Mouse (Mus musculus): Measurements from ENCODE around the gene Fos.

Gene Fos

DNA sequence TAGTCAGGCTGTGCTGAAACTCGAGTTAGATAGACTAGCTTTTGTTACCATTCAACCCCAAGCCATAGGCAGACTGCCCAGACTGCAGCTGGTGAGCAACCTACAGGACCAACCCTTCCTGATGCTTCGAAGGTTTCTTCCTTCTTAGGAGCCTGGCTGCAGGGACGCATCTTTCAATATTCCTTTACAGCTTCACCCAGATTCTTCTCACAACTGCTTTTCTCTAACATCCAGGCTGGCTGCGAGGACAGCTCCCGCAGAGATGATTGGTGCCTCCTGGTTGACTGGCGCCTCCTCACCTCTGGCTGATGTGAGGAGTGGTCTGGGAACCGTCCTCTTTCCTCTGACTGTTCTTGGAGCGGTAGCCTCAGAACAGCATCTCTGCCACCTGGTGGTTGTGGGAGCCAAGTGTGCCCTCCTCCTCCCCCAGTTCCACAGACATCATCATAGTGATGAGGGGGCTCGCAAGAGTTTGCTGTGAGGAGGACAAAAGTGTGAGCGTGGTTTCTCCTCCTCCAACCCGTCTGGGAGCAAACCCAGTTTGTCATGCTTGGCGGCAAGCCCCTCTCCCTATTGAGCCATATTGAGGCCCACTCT lies 14.0 kb downstream of the Fos start:
- peak; percentile 51 for DNase-seq (ENCODE audit: low spot score)

GRCm38 (mm10) chr12:85489232-85489886 lies 15.7 kb downstream of the Fos start:
- DNase-seq (ENCODE audit: low spot score) = no peak

GRCm38 (mm10) chr12:85490096-85490820 lies 16.6 kb downstream of the Fos start:
- no peak for DNase-seq (ENCODE audit: low spot score)

DNA sequence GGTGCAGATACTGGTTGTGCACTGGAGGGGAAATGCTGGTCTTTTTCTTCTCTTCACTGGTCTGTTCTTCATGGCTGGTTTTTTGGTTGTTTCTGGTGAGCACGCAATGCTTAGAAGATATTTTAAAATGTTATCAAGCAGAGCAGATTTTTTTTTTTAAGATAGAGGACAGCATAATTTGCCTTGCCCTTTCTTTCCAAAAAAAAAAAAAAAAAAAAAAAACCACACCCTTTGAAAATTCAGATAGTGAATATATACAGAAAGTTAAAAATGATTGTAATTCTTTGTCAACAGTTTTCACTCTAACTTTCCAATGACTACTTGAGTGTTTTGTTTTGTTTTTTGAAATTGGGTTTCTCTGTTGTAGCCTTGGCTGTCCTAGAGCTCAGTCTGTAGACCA lies 17.3 kb downstream of the Fos start:
- no peak for DNase-seq (ENCODE audit: low spot score)

DNA sequence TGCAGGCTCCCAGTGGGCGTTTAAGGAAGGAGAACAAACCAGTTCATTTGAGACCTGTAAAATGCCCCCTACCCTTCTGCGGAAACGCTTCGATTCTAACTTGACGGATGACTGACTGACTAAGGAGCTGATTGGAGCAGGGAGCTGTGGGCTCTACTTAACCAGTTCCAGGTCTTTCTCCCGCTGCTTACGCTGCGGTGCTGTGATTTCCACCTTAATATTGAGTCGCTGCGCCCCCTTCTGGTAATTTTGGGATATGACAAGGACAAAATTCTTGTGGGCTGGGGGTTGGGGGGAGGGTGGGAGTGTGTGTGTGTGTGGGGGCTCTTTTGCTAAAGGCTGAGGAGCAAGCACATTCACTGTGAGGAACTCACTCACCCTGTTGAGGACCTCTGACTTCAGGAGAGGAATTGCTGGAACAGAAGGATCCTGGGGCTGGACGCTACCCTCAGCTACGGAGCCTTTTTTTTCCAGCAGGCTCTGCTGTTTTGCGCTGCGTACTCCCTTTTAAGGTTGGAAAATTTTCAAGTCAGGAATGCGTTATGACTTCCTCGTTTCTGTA lies 18.5 kb downstream of the Fos start:
- peak; percentile 67 for DNase-seq (ENCODE audit: low spot score)

DNA sequence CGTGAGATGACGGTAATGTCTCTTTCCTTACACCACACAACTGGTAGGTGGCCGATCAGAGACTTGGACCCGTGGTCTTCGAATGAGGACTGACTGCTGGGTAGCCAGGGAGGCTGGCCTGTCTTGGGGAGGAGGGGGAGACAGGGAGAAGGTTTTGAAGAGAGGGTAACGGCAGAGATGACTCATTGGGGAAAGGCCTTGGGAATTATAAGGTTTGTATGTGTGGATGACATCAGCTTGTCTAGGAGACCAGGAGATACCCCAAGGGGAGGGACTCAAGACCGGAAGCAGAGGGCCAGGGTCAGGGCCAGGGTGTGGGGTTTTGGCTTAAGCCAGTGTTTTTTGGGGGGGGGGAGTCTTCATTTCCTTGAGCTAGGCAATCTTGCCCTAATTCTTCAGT lies 22.6 kb downstream of the Fos start:
- no peak for DNase-seq (ENCODE audit: low spot score)

DNA sequence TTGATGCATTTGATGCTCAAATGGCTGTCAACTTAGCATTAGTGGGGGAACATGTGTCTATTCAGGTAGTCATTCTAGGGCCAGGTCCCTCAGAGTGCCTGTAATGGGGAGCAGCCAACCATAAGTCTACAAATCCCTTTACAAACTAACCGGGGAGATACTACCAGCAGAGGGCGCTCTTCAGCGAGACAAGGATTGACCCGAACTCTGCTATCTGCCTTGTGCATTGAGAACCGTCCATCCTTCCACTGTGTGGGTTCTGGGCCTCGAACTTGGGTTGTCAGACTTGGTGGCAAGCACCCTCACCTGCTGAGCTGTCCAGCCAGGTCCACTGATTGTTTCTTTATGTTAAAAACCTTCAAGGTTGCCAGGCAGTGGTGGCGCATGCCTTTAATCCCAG lies 23.1 kb downstream of the Fos start:
- peak; percentile 67 for DNase-seq (ENCODE audit: low spot score)

DNA sequence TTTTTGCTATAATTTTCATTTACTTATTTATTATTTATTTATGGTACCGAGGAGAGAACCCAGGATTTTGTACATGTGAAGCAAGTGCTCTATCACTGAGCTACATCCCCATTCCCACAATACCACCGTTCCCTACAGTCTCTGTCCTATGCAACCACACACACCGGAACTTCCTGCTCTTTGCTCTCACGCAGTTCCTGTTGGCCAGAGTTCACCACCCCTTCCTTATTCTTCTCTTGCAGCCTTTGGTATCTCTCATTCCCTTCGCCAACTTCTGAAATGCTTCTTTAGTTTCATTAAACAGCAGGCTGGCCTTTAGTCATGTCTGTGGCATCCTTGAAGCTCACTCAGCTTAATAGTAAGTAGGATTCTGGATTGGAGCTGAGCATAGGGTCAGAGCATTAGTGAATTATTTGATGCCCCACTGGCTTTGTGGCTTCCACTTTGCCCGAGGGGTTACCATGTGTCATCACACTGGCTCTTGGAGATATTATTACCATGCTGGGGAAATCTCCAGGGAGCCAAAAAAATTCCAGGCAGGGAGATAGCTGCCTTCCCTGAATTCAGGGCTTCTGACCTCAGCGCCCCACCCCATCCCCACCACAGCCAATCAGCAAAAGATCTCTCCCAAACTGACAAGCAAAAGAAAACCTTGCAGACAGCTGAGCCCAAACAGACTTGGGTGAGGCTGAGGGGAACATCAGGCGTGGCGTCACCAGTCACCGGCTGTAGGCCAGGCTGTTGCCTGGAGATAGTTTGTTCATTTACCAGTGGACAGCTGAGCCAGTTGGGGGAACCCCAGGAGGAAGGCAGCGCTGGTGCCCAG lies 23.8 kb downstream of the Fos start:
- DNase-seq (ENCODE audit: low spot score) = no peak

DNA sequence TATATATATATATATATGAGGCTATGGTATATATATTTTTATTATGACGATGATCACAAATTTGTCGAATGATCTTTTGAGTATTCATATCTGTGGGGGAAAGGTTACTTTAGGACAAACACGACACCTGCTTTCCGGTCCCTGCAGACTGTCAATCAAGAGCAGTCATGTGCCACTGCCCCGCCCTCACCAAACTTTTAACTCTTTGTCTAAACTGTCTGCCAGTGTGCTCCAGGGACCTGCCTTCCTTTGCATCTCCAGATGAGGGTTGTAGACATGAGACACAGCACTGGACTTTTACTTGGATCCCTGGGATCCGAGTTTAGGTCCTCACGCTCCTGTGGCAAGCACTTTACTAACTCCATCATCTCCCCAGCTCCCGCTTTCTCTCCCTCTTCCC lies 25.3 kb downstream of the Fos start:
- no peak for DNase-seq (ENCODE audit: low spot score)

- no peak for DNase-seq (ENCODE audit: low spot score)
Measured at GRCm38 (mm10) chr12:85502682-85503081, 29.0 kb downstream of the Fos start.

GRCm38 (mm10) chr12:85508235-85508634 lies 34.5 kb downstream of the Fos start:
- DNase-seq (ENCODE audit: low spot score) = no peak

DNA sequence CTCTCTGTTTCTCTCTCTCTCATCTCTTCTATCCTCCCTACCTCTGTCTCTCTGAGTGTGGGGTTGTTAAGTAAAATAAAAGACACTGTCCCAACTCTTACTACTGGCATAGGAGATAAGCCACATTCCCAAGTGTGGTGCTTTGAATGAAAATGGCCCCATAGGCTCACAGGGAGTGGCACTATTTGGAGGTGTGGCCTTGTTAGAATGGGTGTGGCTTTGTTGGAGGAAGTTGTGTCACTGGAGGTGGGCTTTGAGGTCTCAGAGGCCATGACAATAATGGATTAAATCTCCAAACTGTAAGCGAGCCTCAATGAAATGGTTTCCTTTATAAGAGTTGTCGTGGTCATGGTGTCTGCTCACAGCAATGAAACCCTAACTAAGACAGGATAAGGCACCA lies 36.3 kb downstream of the Fos start:
- no peak for DNase-seq (ENCODE audit: low spot score)

DNA sequence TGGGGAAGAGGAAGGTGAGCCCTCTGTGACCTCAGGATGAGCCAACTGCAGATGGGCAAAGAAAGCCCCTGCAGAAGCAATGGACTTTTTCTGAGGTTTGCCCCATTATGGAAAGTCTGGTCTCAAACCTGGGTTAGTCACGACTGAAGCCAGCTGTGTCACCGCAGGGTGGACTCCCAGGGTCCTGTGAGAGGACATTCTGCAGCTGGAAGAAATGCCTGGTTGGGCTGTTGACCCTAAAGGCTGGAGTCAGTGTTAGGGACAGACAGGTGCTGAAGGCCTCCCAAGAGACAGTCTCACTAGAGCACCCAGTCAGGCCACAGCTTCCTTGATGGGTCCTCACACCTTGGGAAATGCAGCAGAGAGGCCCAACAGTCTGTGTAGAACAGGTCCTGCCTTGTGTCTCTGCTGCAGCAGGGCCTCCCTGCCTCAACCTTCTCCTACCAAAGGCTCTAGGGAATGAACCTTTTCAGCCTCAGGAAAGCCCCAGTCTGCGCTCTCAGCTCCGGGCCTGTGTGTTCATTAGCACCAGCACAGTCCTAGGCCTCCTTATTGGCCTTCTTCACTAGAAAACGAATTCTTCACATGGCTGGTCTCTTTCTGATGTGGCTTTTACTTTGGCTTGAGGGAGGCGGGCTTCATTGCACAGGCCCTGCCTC lies 40.2 kb downstream of the Fos start:
- no peak for DNase-seq (ENCODE audit: low spot score)

DNA sequence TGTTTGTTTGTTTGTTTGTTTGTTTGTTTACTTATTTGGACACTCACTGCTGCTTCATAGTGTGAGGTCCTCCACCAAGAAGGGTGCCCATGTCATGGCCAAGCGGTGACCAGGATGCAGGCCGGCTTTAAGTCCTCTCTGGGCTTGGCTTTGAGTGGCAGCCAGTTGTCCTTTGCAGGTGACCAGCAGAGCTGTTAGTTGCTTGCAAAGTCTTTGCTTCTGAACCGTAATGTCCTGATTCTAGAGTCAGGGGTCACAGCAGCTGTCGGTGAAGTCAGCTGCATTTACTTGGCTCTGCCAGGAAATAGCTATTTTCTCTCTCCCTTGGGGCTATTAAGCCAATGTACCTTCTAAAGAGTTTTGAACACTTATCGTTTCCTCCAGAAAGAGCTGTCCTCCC lies 41.3 kb downstream of the Fos start:
- no peak for DNase-seq (ENCODE audit: low spot score)

- no peak for DNase-seq (ENCODE audit: low spot score)
Measured at GRCm38 (mm10) chr12:85515865-85516264, 42.2 kb downstream of the Fos start.

GRCm38 (mm10) chr12:85517339-85517738 lies 43.6 kb downstream of the Fos start:
- no peak for DNase-seq (ENCODE audit: low spot score)

DNA sequence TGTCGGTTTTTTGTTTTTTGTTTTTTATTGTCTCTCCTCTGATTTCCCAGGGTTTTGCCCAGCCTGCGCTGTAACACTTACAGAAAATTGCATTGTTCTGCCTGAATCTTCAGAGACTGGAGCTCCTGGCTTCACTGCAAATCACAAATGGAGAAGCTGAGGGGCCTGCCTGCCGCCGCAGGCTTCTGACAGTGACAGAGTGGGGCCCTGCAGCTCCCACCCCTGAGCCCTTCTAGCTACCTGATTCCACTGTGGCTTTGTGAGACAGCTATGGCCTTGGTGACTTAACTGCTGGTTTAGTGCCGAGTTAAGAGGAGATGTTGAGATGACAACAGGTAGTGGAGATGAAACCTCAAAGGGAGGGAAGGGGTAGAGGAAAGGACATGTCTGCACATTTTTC lies 44.3 kb downstream of the Fos start:
- no peak for DNase-seq (ENCODE audit: low spot score)

DNA sequence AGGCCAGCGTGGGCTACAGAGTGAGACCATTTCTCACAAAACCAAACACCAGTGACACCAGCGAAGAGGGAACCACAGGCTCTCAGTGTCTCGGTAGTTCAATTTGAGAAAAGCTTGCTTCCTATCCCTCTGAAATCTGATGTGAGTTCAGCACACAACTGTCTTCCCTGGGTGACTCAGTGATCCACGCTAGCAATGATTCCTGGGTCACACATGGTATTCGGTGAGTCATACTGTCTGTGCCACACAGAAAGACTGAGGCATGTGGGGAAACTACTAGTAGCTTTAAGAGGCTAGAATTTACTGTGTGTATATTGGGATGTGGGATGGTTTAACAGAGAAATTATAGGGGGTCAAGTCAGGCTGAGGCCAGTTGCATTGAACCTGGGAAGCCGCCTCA lies 45.9 kb downstream of the Fos start:
- no peak for DNase-seq (ENCODE audit: low spot score)

DNA sequence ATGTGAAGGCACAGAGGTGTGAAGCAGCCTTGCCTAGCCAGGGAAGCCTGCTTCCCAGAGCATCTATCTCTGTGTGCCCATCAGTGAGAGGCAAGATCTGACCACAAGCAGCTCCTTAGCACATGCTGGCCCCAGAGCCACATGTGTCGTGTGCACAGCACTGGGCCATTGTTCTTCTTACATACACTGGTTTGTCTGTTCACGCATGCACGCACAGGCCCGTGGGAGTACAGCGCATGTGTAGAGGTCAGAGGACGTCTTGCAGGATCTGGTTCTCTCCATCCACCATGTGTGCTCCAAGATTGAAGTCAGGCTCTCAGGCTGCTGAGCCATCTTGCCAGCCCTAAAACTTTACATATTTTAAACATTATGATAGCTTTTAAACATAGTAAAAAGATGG lies 47.4 kb downstream of the Fos start:
- DNase-seq (ENCODE audit: low spot score) = no peak

DNA sequence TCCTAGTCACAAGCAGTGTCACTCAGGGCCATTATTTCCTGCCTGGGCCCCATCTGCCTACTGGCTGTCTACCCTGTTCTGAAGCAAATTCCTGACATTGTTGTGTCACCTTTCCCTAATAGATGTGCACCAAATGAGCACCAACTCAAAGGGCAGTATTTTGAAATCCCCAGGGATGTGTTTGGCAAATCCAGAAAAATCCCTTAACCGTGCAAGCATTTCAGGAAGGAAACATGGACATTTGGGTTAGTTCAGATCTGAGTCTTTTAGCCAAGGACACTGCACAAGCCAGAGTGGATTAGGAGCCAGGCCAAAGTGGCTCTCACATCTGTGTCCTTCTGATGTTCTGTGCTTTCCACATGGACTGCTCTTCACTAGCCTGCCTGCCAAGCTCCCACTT lies 48.0 kb downstream of the Fos start:
- DNase-seq (ENCODE audit: low spot score) = no peak

- no peak for DNase-seq (ENCODE audit: low spot score)
Measured at GRCm38 (mm10) chr12:85522631-85523388, 49.1 kb downstream of the Fos start.

Data from ovary, postnatal 14 days (tissue).